Mouse (Mus musculus) cerebellum, adult (tissue): ENCODE results near the gene Slc39a7.

Source experiments
- ATAC-seq: cut with Nextera tagmentation; 2 replicates; pipeline ENCODE4 v1.9.2; 2017; ENCODE audit warnings: mild to moderate bottlenecking, moderate library complexity, mixed read lengths; ENCODE audit not compliant: insufficient number of reproducible peaks, low FRiP score, low TSS enrichment

Gene Slc39a7

GRCm38 (mm10) chr17:34031465-34032173, at the start of gene Slc39a7, which contains the start of gene Rxrb:
Gene Slc39a7 (minus strand): TSS chr17:34031682.
Gene Rxrb (plus strand): TSS chr17:34031812.
- peak; percentile 72 for ATAC-seq

GRCm38 (mm10) chr17:34079621-34080020, 48.1 kb upstream of the Slc39a7 start:
- no peak for ATAC-seq

DNA sequence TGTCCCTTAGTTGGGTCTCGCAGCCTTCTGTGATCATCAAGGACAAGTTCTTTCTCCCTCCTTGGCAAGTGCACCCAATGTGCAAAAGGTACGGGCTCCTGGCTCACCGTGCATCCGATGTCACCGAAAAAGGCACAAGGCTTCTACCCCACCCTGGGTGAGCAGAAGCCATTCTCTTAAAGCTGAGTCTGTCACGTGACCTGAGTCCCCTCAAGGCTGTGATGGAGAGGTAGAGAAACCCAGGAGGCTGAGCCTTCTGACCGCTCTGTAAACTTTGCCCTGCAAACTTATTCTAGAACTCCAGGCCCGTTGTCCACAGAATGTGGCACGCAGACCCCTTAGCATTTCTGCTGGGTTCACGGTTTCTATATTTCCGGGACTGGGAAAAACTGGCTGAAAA, 47.5 kb upstream of the Slc39a7 start:
- no peak for ATAC-seq

DNA sequence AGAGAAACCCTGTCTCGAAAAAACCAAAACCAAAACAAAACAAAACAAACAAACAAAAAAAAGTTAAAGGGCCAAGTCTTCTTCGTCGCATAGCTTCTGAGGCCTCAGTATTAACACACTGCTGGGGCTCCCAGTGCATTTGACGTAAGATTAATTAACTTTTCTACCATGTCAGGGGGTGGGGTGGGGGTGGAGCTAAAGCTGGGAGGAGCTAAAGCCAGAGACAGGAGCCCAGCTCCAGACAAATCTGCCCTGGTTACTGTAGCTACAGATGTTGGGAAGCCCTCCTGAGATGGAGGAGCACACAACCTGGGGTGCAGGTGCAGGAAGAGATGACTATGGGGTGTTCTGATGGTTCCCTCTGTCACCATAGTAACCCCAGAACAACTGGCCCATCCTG, 46.7 kb upstream of the Slc39a7 start:
- no peak for ATAC-seq

DNA sequence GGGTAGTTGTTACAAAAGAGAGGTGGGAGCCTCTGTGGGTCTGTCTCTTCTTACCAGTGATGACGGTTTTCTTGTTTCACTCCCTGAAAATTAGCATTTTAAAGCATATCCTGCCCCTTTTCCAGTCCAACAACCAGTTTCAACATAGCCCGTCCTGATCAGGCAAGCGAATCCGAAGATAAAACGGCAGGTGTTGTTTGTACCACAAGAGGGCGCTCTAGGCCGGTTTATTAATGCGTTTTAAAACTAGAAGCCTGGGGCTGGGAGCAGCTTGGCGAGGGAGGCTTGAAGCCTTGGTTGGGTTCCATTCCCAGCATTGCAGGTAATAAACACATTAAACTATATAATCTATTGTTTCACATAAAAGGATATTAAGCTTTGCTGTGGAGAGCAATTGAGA, 46.1 kb upstream of the Slc39a7 start:
- no peak for ATAC-seq

DNA sequence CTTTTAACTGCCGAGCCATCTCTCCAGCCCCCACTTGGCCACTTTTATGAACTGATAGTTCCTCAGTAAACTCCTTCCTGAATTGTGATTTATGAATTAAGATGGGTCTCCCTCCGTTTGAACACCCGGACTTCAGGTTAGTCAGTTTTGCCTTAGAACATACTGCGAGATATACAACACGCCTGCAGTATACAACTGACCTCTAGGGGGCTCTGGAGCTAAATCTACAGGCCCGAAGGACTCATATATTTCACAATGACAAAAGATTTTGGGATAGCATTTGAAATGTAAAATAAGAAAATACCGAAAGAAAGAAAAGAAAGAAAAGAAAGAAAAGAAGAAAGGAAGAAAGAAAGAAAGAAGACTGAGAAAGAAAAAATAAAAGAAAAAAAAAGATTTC, 43.8 kb upstream of the Slc39a7 start:
- no peak for ATAC-seq

- ATAC-seq = no peak
Observed at GRCm38 (mm10) chr17:34072091-34072490, 40.6 kb upstream of the Slc39a7 start.

DNA sequence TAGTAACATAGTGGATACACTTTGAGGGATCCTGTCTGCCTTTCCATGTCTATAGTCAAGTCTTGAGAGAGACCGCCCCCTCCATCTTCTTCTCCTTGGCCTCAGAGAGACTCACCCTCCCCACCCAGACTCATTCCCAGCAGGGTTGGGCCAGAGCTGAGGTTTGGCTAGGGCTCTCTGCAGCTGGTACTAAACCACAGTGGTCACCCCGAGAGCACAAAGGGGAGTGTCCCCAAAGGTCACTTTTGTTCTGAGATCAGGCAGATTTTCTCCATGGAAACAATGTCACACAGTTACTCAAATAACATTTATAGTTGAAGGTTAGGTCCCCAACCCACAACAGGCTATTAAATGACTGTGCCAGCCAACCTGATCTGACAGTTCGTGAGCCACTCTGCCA, 37.4 kb upstream of the Slc39a7 start:
- ATAC-seq = no peak

GRCm38 (mm10) chr17:34057224-34057623, 25.7 kb upstream of the Slc39a7 start:
- ATAC-seq = no peak

DNA sequence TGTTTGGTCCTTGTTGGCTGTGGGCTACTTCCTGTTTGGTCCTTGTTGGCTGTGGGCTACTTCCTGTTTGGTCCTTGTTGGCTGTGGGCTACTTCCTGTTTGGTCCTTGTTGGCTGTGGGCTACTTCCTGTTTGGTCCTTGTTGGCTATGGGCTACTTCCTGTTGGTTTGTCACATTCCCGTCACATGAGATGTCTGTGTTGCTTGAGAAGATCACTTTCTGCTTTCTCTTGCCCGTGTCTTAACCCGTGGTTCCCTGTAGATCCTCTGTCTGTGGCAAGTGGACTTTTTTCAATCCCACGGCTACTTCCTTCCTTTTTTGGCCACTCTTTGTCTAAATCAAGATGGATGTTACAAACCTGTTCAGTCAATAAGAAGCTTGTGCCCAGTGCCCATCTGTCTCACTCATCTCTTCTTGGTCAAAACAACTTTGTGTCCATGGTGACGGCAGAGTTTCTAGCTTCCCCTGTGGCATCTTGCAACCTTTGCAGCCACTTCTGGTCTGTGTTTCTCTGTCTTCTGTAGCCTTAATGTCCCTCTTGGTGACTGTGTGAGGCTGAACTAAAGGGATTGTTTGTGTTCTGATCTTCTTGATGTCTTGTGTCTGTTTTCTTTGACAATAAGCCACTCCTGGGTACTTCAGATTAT, 16.0 kb upstream of the Slc39a7 start:
- ATAC-seq = no peak

DNA sequence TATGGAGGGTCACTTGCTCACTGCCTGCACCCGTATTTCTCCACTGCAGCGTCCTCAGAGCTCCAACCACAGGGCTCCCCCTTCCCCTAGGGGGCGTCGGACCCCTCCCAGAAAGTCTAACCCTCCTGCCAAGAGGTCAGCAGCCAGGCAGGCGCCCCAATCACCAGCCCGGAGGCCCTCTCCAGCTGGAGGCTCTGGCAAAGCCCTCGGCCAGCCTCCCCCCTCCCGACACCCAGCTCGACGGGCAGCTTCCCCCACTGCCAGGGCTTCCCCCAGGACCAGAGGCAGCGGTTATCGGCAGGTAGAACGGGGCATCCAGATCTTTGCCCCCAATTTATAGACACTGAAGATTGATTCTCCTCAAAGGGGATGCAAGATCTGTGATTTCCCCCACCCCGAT, 14.5 kb upstream of the Slc39a7 start:
- ATAC-seq = no peak

DNA sequence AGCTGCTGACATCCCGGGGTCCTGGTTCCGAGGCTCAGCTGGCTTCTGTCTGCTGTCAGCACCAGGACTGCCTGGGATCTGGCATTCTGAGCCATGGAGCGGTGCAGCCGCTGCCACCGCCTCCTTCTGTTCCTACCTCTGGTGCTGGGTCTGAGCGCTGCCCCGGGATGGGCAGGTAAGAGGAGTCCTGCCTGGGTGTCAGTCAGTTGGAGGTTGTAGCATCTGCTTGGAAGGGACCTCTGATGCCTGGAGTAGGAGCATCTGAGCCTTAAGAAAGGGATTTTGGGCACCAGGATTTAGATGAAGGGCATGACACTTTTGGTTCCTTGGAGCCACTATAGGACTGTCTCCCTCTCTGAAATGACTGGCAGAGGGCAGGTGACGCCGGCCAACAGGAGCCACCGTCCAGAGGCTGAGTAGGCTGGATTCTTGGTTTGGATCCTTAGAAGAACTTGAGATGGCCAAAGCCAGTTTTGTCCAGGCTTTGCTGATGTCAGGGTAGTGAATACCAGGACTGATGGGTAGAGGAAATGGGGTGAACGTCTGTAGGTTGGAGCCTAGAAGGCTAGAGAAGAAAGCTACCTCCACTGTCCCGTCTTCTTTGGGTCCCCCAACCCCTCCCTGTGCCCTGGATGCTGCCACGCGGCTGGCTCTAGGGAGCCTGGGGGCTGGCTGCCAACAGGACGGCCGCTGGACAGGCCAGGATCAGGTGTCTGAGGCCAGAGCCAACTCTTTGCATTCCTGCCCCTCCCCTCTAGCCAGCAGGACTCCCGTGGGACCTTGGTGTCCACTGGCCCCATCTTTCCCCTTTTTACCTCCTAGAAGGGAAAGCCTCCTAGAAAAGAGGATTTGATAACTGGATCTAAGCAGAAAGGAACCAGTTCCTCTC, 8.3 kb upstream of the Slc39a7 start:
- no peak for ATAC-seq

DNA sequence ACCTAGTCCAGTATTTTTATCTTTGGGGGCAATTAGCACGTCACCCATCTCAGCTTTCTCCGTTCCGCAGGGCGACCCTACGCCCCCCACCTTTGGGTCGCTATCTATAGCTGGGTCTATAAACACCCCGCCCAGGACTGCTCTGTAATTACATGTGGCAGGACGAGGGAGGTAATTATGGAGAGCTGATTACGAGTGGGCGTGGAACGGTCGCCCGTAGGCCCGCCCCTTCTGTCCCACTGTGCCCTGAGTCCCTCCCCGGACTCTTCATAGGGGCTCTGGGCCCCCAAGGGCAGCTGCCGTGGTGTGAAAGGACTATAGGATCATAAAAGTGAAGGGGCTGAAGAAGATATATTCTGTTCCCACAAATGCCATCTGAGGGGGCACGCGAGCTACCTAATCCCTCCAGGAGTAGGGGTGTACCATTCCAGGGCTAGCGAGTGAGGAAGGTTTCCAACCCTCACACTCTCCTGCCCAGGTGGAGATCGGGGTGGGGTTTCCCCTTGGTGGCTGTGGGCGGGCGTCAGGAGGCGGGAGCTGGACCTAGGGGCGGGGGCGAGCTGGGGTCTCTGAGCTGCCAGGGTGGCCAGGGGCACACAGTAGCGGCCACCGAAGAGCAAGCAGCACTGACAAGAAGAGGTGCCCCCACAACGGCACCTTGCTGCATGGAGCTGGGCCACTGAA, 7.5 kb upstream of the Slc39a7 start, which contains the start of gene Col11a2:
Gene Col11a2 (plus strand): TSS at position 560 of the 684 bp plus-strand sequence.
- no peak for ATAC-seq

DNA sequence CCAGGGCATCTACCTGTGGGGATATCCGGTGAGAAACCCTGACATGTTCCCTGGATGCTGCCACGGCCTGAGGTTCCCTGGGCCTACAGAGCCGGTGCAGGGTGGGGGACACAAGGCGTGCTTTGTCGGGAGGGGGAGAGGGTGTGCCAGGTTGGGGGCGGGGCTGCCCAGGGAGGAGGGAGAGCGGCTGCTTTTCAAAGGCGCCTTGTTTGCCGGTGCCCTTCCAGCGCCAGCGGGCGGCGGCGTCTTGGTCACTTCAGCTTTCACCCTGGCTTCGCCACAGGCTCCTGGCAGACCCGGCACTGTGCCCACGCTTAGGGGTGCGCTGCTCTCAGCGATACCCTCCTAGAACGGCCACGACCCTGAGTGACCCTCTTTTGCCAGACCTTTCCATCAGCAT, 7.0 kb upstream of the Slc39a7 start:
- no peak for ATAC-seq

- no peak for ATAC-seq
Observed at GRCm38 (mm10) chr17:34037241-34037640, 5.8 kb upstream of the Slc39a7 start.

- ATAC-seq = no peak
Observed at GRCm38 (mm10) chr17:34036647-34037046, 5.2 kb upstream of the Slc39a7 start.

DNA sequence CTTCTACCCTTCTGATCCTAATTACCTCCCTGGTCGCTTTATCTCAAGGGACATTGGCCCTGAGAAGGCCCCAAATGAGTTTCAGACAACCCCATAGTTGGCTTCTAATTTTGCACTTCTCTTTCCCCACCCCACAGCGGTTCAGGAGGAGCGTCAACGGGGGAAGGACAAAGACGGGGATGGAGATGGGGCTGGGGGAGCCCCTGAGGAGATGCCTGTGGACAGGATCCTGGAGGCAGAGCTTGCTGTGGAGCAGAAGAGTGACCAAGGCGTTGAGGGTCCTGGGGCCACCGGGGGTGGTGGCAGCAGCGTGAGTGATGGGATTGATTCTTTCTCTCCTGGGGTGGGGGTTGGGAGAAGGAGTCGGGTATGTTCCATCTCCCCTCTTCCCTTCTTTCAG, 4.0 kb upstream of the Slc39a7 start:
- ATAC-seq = no peak

GRCm38 (mm10) chr17:34034064-34034463, 2.6 kb upstream of the Slc39a7 start:
- ATAC-seq = no peak

DNA sequence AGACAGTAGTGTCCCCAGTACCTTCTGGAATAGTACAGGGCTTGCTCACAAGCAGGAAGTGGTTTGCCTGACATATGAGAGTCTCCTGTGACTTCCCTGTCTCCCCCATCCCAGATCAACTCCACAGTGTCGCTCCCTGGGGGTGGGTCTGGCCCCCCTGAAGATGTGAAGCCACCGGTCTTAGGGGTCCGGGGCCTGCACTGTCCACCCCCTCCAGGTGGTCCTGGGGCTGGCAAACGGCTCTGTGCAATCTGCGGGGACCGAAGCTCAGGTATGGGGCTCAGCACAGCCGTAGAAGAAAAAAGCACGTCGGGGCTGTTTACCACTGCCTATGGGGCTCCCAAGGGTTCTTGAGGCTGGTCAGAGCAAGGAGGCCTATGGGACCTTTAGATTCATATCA, 2.0 kb upstream of the Slc39a7 start:
- no peak for ATAC-seq

DNA sequence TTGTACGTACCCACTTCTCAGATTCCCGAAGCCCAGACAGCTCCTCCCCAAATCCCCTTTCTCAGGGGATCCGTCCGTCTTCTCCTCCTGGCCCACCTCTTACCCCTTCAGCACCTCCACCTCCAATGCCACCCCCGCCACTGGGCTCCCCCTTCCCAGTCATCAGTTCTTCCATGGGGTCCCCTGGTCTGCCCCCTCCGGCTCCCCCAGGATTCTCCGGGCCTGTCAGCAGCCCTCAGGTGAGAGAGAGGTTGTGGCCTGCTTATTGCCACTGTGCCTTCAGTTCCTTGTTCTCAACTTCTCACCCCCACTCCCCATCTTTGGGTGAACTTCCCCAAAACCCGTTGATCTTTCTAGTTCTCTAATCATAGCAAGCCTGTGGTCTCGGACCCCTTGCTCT, 1.3 kb upstream of the Slc39a7 start:
- ATAC-seq = no peak
